Mouse (Mus musculus) 3134 (cell line): ENCODE results near the gene Angptl4.
"Not testable (repeated sequence)": the region's sequence is repeated elsewhere in the genome, so short reads cannot be mapped to it uniquely, and the experiment has no call there.

ENCODE experiments used
- DNase-seq: peaks from one replicate; pipeline ENCODE4 v3.0.0-alpha.2; 2011; ENCODE audit warnings: low spot score; ENCODE audit not compliant: insufficient read length; ENCODE audit errors: extremely low read depth

Angptl4 gene

GRCm38 (mm10) chr17:33781124-33781977, at the start of gene Angptl4:
Angptl4 (minus strand) TSS chr17:33781830.
- peak; percentile 88 for DNase-seq

GRCm38 (mm10) chr17:33829561-33829960, 47.9 kb upstream of the Angptl4 start:
- no peak for DNase-seq

GRCm38 (mm10) chr17:33828892-33829291, 47.3 kb upstream of the Angptl4 start:
- no peak for DNase-seq

GRCm38 (mm10) chr17:33826850-33827249, 45.2 kb upstream of the Angptl4 start:
- no peak for DNase-seq

- DNase-seq, result no peak
These were observed 43.8 kb upstream of the Angptl4 start for GRCm38 (mm10) chr17:33825462-33825861.

GRCm38 (mm10) chr17:33824997-33825330, 43.3 kb upstream of the Angptl4 start:
- not testable (repeated sequence) for DNase-seq

- DNase-seq, result peak; percentile 94
These were observed 42.7 kb upstream of the Angptl4 start, which contains the start of the genes Rps28 and Ndufa7 for GRCm38 (mm10) chr17:33824084-33824996. Rps28 (minus strand) TSS chr17:33824562. Ndufa7 (plus strand) TSS chr17:33824572.

- not testable (repeated sequence) for DNase-seq
These were observed 41.5 kb upstream of the Angptl4 start for GRCm38 (mm10) chr17:33823171-33823570.

- no peak for DNase-seq
These were observed 40.9 kb upstream of the Angptl4 start for GRCm38 (mm10) chr17:33822436-33822959.

GRCm38 (mm10) chr17:33817969-33818643, 36.5 kb upstream of the Angptl4 start:
- DNase-seq, result no peak

GRCm38 (mm10) chr17:33817184-33817968, 35.7 kb upstream of the Angptl4 start:
- DNase-seq, result peak; percentile 95

- no peak for DNase-seq
These were observed 35.0 kb upstream of the Angptl4 start for GRCm38 (mm10) chr17:33816612-33817011.

GRCm38 (mm10) chr17:33815399-33815798, 33.8 kb upstream of the Angptl4 start:
- no peak for DNase-seq

- peak; percentile 41 for DNase-seq
These were observed 31.4 kb upstream of the Angptl4 start for GRCm38 (mm10) chr17:33812990-33813389.

GRCm38 (mm10) chr17:33812475-33812874, 30.8 kb upstream of the Angptl4 start:
- DNase-seq, result peak; percentile 58

- DNase-seq, result no peak
These were observed 29.5 kb upstream of the Angptl4 start for GRCm38 (mm10) chr17:33811142-33811516.

- DNase-seq, result no peak
These were observed 28.9 kb upstream of the Angptl4 start, which contains the start of gene Kank3 for GRCm38 (mm10) chr17:33810334-33811141. Kank3 (plus strand) TSS chr17:33810519.

GRCm38 (mm10) chr17:33808192-33808591, 26.6 kb upstream of the Angptl4 start:
- DNase-seq, result no peak
